Mouse (Mus musculus) urinary bladder, postnatal 10 days (tissue): Measurements from ENCODE around the gene Scyl3.

ENCODE experiments used
- DNase-seq: peaks from one replicate; pipeline ENCODE4 v3.0.0; 2022; ENCODE audit warnings: low spot score

Gene Scyl3

DNA sequence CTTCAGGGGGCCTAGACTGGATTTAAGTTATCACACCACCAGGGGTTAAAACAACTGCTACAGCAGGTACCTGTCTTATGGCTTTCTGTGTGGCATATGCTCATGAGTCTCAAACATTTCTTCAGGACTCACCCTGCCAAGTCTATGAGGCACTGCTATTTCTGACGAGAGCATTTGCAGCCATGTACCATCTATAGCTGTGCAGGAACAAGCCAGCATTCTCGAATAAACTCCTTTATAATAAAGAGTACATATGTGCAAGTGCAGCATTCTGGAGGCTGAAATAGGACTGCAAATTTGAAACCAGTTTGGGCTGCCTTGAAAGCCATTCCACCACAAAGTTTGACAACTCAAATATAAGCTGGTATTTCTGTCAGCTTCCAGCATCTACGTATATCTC is 29.1 kb downstream of the Scyl3 start:
- DNase-seq: no peak

GRCm38 (mm10) chr1:163964008-163964689 is 35.2 kb downstream of the Scyl3 start:
- DNase-seq: no peak

DNA sequence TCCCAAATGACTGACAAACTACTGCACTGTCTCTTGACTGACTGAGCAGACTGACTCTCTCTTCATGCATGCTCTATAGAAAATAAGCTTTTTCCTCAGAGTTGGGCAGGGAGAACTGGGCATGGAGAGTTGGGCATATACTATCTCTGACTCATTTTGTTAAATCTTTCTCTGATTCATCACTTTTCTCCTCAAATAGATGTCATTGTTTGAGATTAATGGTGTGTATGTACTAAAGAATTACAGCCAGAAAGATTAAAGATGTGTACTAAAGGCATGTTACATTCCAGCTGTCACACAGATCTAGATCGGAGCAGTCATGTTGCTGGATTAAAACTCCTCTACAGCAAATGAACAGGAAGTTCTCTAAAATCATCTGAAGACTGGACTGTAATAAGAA is 45.6 kb downstream of the Scyl3 start:
- DNase-seq: no peak

- DNase-seq: no peak
Observed at GRCm38 (mm10) chr1:163975088-163975487, 46.2 kb downstream of the Scyl3 start.

- DNase-seq: no peak
Observed at GRCm38 (mm10) chr1:163976515-163976914, 47.6 kb downstream of the Scyl3 start.

DNA sequence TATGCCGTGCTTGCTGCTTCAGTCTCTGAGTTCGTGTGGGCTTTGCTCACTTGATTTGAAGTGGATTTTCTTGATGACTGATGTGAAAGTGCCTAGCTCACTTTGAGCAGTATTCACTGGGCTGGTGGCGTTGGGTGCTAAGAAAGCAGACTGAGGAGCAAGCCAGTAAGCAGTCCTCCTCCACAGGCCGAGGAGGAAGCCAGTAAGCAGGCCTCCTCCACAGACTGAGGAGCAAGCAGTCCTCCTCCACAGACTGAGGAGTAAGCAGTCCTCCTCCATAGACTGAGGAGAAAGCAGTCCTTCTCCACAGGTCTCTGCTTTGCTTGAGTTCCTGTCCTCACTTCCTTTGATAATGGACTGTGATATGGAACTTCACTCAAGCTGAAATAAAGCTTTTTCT is 63.5 kb downstream of the Scyl3 start:
- DNase-seq: no peak

DNA sequence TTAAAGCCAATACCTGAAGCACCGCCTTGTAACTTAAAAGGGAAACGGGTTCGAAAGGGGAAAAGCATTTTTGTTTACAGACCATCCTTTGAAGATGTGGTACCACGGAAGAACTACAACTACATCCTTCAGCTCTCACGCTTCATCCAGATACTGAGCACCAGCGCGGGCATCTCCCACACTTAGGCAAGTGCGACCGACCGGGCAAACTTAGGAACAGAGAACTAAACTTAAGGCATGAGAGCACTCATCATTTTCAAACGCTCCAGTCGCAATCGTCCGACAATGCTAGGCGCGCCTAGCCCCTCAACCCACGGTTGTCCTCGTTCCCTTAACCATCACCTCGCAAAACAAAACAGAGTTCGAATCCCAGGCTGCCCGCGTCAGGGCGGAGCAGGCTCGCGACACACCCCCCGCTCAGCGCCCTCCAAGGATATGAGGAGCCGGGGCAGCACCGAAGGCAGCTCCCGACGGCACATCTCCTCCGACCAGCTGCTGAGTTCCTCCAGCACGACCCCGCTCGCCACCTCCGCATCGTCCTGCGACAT is 65.3 kb downstream of the Scyl3 start:
- DNase-seq: no peak

GRCm38 (mm10) chr1:163994721-163995608 is 66.1 kb downstream of the Scyl3 start, which contains the start of the genes BC055324 and Mettl18:
TSS of gene BC055324 (minus strand) at chr1:163994796.
TSS of gene Mettl18 (plus strand) at chr1:163994889.
- peak; percentile 50 for DNase-seq

DNA sequence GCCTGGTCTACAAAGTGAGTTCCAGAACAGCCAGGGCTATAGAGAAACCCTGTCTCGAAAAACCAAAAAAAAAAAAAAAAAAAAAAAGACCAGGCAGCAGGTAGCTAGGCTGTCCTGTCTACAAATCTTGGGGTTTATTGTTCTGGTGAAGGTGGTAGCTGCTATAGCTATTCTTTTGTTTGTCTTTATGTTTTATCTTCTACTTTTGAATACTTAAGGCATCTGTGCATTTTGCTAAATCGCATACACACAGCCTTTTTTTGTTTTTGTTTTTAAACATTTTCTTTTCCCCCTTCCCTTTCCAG is 66.7 kb downstream of the Scyl3 start:
- no peak for DNase-seq

DNA sequence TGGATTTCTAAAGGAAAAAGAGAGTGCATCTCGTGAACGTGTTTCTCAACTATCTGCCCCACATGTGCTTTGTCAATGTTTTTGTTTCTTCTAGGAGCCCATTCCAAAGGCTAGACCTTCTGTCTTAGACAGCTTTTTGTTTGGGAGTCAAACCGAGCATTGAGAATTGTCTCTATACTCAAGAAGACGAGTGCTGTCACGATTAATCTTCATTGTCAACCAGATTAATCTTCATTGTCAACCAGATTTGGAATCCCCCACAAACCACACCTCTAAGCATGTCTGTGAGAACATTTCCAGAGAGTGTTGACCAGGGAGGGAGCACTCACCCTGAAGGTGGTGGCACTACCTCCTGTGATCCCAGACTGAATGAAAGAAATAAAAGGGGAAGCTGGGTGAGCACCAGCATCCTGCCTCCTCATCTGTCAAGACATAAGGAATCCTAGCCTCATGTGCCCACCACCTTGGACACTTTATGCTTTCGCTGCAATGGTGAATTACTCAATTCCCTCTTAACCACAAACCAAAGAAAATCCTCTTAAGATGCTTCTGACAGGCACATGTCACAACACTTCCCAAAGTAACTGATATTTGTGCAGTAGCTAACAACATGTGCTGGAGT is 73.0 kb downstream of the Scyl3 start:
- no peak for DNase-seq

GRCm38 (mm10) chr1:164004311-164004710 is 75.4 kb downstream of the Scyl3 start:
- DNase-seq: no peak
